Mouse (Mus musculus) limb, embryonic 14.5 days (tissue): ENCODE results near the gene Ankrd34a. TPM values are rescaled to one million over a fixed set of nuclear protein-coding genes. Genes with fewer than 3 reads are reported as not detected.

ENCODE experiments used
- ATAC-seq: fragments of 200-750 bp; cut with Nextera tagmentation; 2 replicates; pipeline ENCODE4 v1.8.0; 2017; ENCODE audit warnings: low read depth, moderate number of reproducible peaks, moderate TSS enrichment; ENCODE audit not compliant: low FRiP score
- DNase-seq: peaks from one replicate; pipeline ENCODE4 v3.0.0-alpha.2; 2015; ENCODE audit warnings: low spot score
- H3K27ac ChIP-seq: fragments of 300-500 bp; sonication (generic); replicated peaks from 2 replicates; pipeline ENCODE4 v1.5.1; 2014; ENCODE audit warnings: low read depth, mild to moderate bottlenecking, low read length, moderate library complexity, mixed read lengths
- H3K27me3 ChIP-seq: fragments of 300-500 bp; sonication (generic); 2 replicates; pipeline ENCODE4 v1.6.1; 2014; ENCODE audit warnings: low read length, mixed read lengths; ENCODE audit not compliant: control insufficient read depth, insufficient read depth
- H3K36me3 ChIP-seq: fragments of 300-500 bp; sonication (generic); 2 replicates; pipeline ENCODE4 v1.6.1; 2014; ENCODE audit warnings: mild to moderate bottlenecking, low read length, moderate library complexity, mixed read lengths; ENCODE audit not compliant: control insufficient read depth, insufficient read depth
- H3K4me1 ChIP-seq: fragments of 300-500 bp; sonication (generic); 2 replicates; pipeline ENCODE4 v1.6.1; 2014; ENCODE audit warnings: antibody characterized with exemption, low read length, mixed read lengths; ENCODE audit not compliant: control insufficient read depth, insufficient read depth
- H3K4me2 ChIP-seq: fragments of 300-500 bp; sonication (generic); replicated peaks from 2 replicates; pipeline ENCODE4 v1.6.1; 2014; ENCODE audit warnings: low read depth, mild to moderate bottlenecking, low read length, moderate library complexity; ENCODE audit not compliant: severe bottlenecking
- H3K4me3 ChIP-seq: fragments of 300-500 bp; sonication (generic); replicated peaks from 2 replicates; pipeline ENCODE4 v1.5.1; 2014; ENCODE audit warnings: low read length
- H3K9ac ChIP-seq: fragments of 300-500 bp; sonication (generic); 2 replicates; pipeline ENCODE4 v1.6.1; 2014; ENCODE audit warnings: mild to moderate bottlenecking, low read depth, low read length, moderate library complexity; ENCODE audit not compliant: severe bottlenecking
- H3K9me3 ChIP-seq: fragments of 300-500 bp; sonication (generic); 2 replicates; pipeline ENCODE4 v1.6.1; 2016; ENCODE audit warnings: low read length; ENCODE audit not compliant: control insufficient read depth
- POLR2A ChIP-seq: fragments of 200-500 bp; IDR thresholded peaks from 2 replicates; pipeline ENCODE4 v1.8.0; 2012; ENCODE audit warnings: inconsistent platforms, mild to moderate bottlenecking, moderate library complexity, borderline replicate concordance; ENCODE audit not compliant: insufficient read depth, insufficient read length; ENCODE audit errors: extremely low read depth
- WGBS: fragments of 180-500 bp; shearing (Covaris S2); extraction: QIAGEN DNeasy Blood & Tissue Kit; methylation state at CpG from one replicate; pipeline ENCODE4 v1.1.7; 2014; 5-methylcytosine and 5-hydroxymethylcytosine counted together
- polyA plus RNA-seq, 2 experiments: library from polyadenylated mRNA; depleted of rRNA in 1 of 2; stranded (reverse) in 1 of 2; unstranded in 1 of 2; fragments of >200 nt; fragmentation: Nextera tagmentation in 1 of 2; extraction: Ambion mirVana in 1 of 2; gene quantifications; 2 replicates each; pipeline versions ENCODE4 v1.2.1 to v1.2.3; 2012 to 2014

The Ankrd34a gene
- polyA plus RNA-seq, 2 experiments = 1.8 to 2.7 TPM

GRCm38 (mm10) chr3:96556651-96557635 lies 39.5 kb upstream of the Ankrd34a start:
- TF ChIP-seq POLR2A = no peak
- DNase-seq (no peak), ATAC-seq (no peak)
- peaks cover 39% of the 10 kb centered on the region for H3K4me1 ChIP-seq
- peak overlapping the region; percentile 79 for H3K4me2 ChIP-seq
- H3K27me3 ChIP-seq = no peaks in the 10 kb centered on the region
- 11% methylated on average over 22 of the region's 22 CpGs for WGBS
- H3K9ac ChIP-seq = peak overlapping the region; percentile 58
- no peaks in the 10 kb centered on the region for H3K9me3 ChIP-seq
- H3K27ac ChIP-seq = peak overlapping the region; percentile 82
- peaks cover 25% of the 10 kb centered on the region for H3K36me3 ChIP-seq
- H3K4me3 ChIP-seq = peak overlapping the region; percentile 60

- Histone ChIP-seq H3K4me2 (peak within 1 kb of the TSS; percentile 79), H3K4me3 (peak within 1 kb of the TSS; percentile 60), H3K27me3 (no peaks in the 10 kb centered on the region), H3K9me3 (no peaks in the 10 kb centered on the region), H3K36me3 (peaks cover 25% of the 10 kb centered on the region), H3K4me1 (peaks cover 39% of the 10 kb centered on the region), H3K9ac (peak within 1 kb of the TSS; percentile 89), H3K27ac (peak within 1 kb of the TSS; percentile 82)
- ATAC-seq = peak; percentile 99
- peak; percentile 100 for DNase-seq
- WGBS = 4% methylated on average over 26 of the region's 26 CpGs
- TF ChIP-seq POLR2A = peak; percentile 100; the same call in 1 of the 2 replicates
Measured at GRCm38 (mm10) chr3:96557694-96558093, 38.7 kb upstream of the Ankrd34a start, which contains the start of gene Txnip. TSS of gene Txnip (plus strand) at chr3:96557957.

- WGBS = under 1% methylated on average over 17 of the region's 17 CpGs
Measured at GRCm38 (mm10) chr3:96558159-96558558, 38.3 kb upstream of the Ankrd34a start.

GRCm38 (mm10) chr3:96558668-96559196 lies 37.7 kb upstream of the Ankrd34a start:
- TF ChIP-seq POLR2A = no peak
- peak overlapping the region; percentile 60 for H3K4me3 ChIP-seq
- H3K36me3 ChIP-seq = peaks cover 25% of the 10 kb centered on the region
- peak overlapping the region; percentile 89 for H3K9ac ChIP-seq
- H3K27ac ChIP-seq = peak overlapping the region; percentile 81
- ATAC-seq (no peak), DNase-seq (no peak)
- peaks cover 39% of the 10 kb centered on the region for H3K4me1 ChIP-seq
- 35% methylated on average over 10 of the region's 10 CpGs for WGBS
- no peaks in the 10 kb centered on the region for H3K9me3 ChIP-seq
- H3K4me2 ChIP-seq = peak overlapping the region; percentile 79
- no peaks in the 10 kb centered on the region for H3K27me3 ChIP-seq

More at GRCm38 (mm10) chr3:96558159-96558558, 38.3 kb upstream of the Ankrd34a start:
- Histone ChIP-seq H3K27me3 (no peaks in the 10 kb centered on the region), H3K4me2 (peak overlapping the region; percentile 79), H3K4me3 (peak overlapping the region; percentile 60), H3K4me1 (peaks cover 39% of the 10 kb centered on the region), H3K36me3 (peaks cover 25% of the 10 kb centered on the region), H3K27ac (peak overlapping the region; percentile 81), H3K9ac (peak overlapping the region; percentile 89), H3K9me3 (no peaks in the 10 kb centered on the region)
- ATAC-seq (0 out of 2 replicates have a peak, but pooled peaks have one; percentile 7), DNase-seq (no peak)
- no peak for TF ChIP-seq POLR2A

- no peak for DNase-seq
- Histone ChIP-seq H3K36me3 (peaks cover 25% of the 10 kb centered on the region), H3K9me3 (no peaks in the 10 kb centered on the region), H3K27me3 (no peaks in the 10 kb centered on the region), H3K27ac (no peak overlapping the region), H3K4me1 (peaks cover 45% of the 10 kb centered on the region), H3K4me3 (peak overlapping the region; percentile 60), H3K9ac (peak overlapping the region; percentile 89; the same call in 1 of the 2 replicates), H3K4me2 (peak overlapping the region; percentile 79)
- TF ChIP-seq POLR2A = no peak
- WGBS = 78% methylated on average over 12 of the region's 12 CpGs
- no peak for ATAC-seq
Measured at GRCm38 (mm10) chr3:96559398-96559910, 37.0 kb upstream of the Ankrd34a start.
